Mouse (Mus musculus): ENCODE measurements around the gene Pcgf1. TPM values are rescaled to one million over a fixed set of nuclear protein-coding genes. Genes with fewer than 3 reads are reported as not detected.

The Pcgf1 gene
- polyA plus RNA-seq, 1 experiment from 2014 or later = 46.5 TPM

GRCm38 (mm10) chr6:83118825-83119733 lies 41.4 kb downstream of the Pcgf1 start:
- no peak overlapping the region; the same call in 1 of the 2 replicates for H3K9ac ChIP-seq (replicated peaks; ENCODE audit: low read depth, low read length)
- H3K27me3 ChIP-seq (replicated peaks; ENCODE audit: control insufficient read depth, insufficient read depth, low read length) = no peaks in the 10 kb centered on the region
- WGBS = 83% methylated on average over 14 of the region's 14 CpGs
- H3K9me3 ChIP-seq (ENCODE audit: control insufficient read depth, low read length) = no peaks in the 10 kb centered on the region
- peaks cover 13% of the 10 kb centered on the region; the same call in 1 of the 2 replicates for H3K36me3 ChIP-seq (ENCODE audit: control insufficient read depth, insufficient read depth)
- H3K4me3 ChIP-seq (replicated peaks; ENCODE audit: low read length) = no peak overlapping the region
- peaks cover 54% of the 10 kb centered on the region for H3K4me1 ChIP-seq (replicated peaks; ENCODE audit: control insufficient read depth, insufficient read depth, low read length)
- ATAC-seq = no peak
- no peak overlapping the region; the same call in 1 of the 2 replicates for H3K4me2 ChIP-seq (ENCODE audit: low read length)
- no peak overlapping the region for H3K27ac ChIP-seq (ENCODE audit: low read length)

GRCm38 (mm10) chr6:83119734-83120051 lies 42.0 kb downstream of the Pcgf1 start:
- no peaks in the 10 kb centered on the region for H3K27me3 ChIP-seq (replicated peaks; ENCODE audit: control insufficient read depth, insufficient read depth, low read length)
- H3K4me2 ChIP-seq (ENCODE audit: low read length) = peak overlapping the region; percentile 79
- H3K9ac ChIP-seq (replicated peaks; ENCODE audit: low read depth, low read length) = peak overlapping the region; percentile 97
- no peaks in the 10 kb centered on the region for H3K9me3 ChIP-seq (ENCODE audit: control insufficient read depth, low read length)
- H3K4me1 ChIP-seq (replicated peaks; ENCODE audit: control insufficient read depth, insufficient read depth, low read length) = peaks cover 55% of the 10 kb centered on the region
- no peak for ATAC-seq
- 86% methylated on average over 7 of the region's 7 CpGs for WGBS
- no peak overlapping the region for H3K27ac ChIP-seq (ENCODE audit: low read length)
- H3K4me3 ChIP-seq (replicated peaks; ENCODE audit: low read length) = no peak overlapping the region
- peaks cover 13% of the 10 kb centered on the region; the same call in 1 of the 2 replicates for H3K36me3 ChIP-seq (ENCODE audit: control insufficient read depth, insufficient read depth)

- H3K36me3 ChIP-seq (ENCODE audit: control insufficient read depth, insufficient read depth) = peaks cover 13% of the 10 kb centered on the region; the same call in 1 of the 2 replicates
- H3K4me3 ChIP-seq (replicated peaks; ENCODE audit: low read length) = peak within 1 kb of the TSS; percentile 86
- H3K4me2 ChIP-seq (ENCODE audit: low read length) = peak within 1 kb of the TSS; percentile 98
- H3K4me1 ChIP-seq (replicated peaks; ENCODE audit: control insufficient read depth, insufficient read depth, low read length) = peaks cover 48% of the 10 kb centered on the region
- peak within 1 kb of the TSS; percentile 98 for H3K27ac ChIP-seq (ENCODE audit: low read length)
- H3K27me3 ChIP-seq (replicated peaks; ENCODE audit: control insufficient read depth, insufficient read depth, low read length) = no peaks in the 10 kb centered on the region
- ATAC-seq = peak; percentile 96
- H3K9ac ChIP-seq (replicated peaks; ENCODE audit: low read depth, low read length) = peak within 1 kb of the TSS; percentile 97
- under 1% methylated on average over 38 of the region's 38 CpGs for WGBS
- H3K9me3 ChIP-seq (ENCODE audit: control insufficient read depth, low read length) = no peaks in the 10 kb centered on the region
Observed at GRCm38 (mm10) chr6:83120930-83121862, 43.5 kb downstream of the Pcgf1 start, which contains the start of gene Wbp1. TSS of gene Wbp1 (minus strand) at chr6:83121559.

- Histone ChIP-seq H3K9ac (replicated peaks; ENCODE audit: low read depth, low read length) (peak overlapping the region; percentile 96), H3K27me3 (replicated peaks; ENCODE audit: control insufficient read depth, insufficient read depth, low read length) (no peaks in the 10 kb centered on the region), H3K4me3 (replicated peaks; ENCODE audit: low read length) (peak overlapping the region; percentile 86), H3K36me3 (ENCODE audit: control insufficient read depth, insufficient read depth) (peaks cover 9% of the 10 kb centered on the region; the same call in 1 of the 2 replicates), H3K27ac (ENCODE audit: low read length) (peak overlapping the region; percentile 98), H3K4me1 (replicated peaks; ENCODE audit: control insufficient read depth, insufficient read depth, low read length) (peaks cover 40% of the 10 kb centered on the region), H3K9me3 (ENCODE audit: control insufficient read depth, low read length) (no peaks in the 10 kb centered on the region), H3K4me2 (ENCODE audit: low read length) (peak overlapping the region; percentile 98)
- peak; percentile 49 for ATAC-seq
- 1% methylated on average over 52 of the region's 52 CpGs for WGBS
Observed at GRCm38 (mm10) chr6:83121863-83122710, 44.4 kb downstream of the Pcgf1 start.

- H3K27me3 ChIP-seq (replicated peaks; ENCODE audit: control insufficient read depth, insufficient read depth, low read length) = no peaks in the 10 kb centered on the region
- peaks cover 38% of the 10 kb centered on the region for H3K4me1 ChIP-seq (replicated peaks; ENCODE audit: control insufficient read depth, insufficient read depth, low read length)
- H3K36me3 ChIP-seq (ENCODE audit: control insufficient read depth, insufficient read depth) = peaks cover 7% of the 10 kb centered on the region; the same call in 1 of the 2 replicates
- H3K27ac ChIP-seq (ENCODE audit: low read length) = no peak overlapping the region
- H3K9ac ChIP-seq (replicated peaks; ENCODE audit: low read depth, low read length) = peak overlapping the region; percentile 1; the same call in 1 of the 2 replicates
- WGBS = 80% methylated on average over 5 of the region's 5 CpGs
- no peak overlapping the region for H3K4me3 ChIP-seq (replicated peaks; ENCODE audit: low read length)
- peak overlapping the region; percentile 98; the same call in 1 of the 2 replicates for H3K4me2 ChIP-seq (ENCODE audit: low read length)
- H3K9me3 ChIP-seq (ENCODE audit: control insufficient read depth, low read length) = no peaks in the 10 kb centered on the region
- no peak for ATAC-seq
Observed at GRCm38 (mm10) chr6:83122961-83123360, 45.3 kb downstream of the Pcgf1 start.

- Histone ChIP-seq H3K27ac (ENCODE audit: low read length) (peak overlapping the region; percentile 65), H3K4me2 (ENCODE audit: low read length) (peak overlapping the region; percentile 82), H3K9ac (replicated peaks; ENCODE audit: low read depth, low read length) (peak overlapping the region; percentile 75), H3K27me3 (replicated peaks; ENCODE audit: control insufficient read depth, insufficient read depth, low read length) (no peaks in the 10 kb centered on the region), H3K9me3 (ENCODE audit: control insufficient read depth, low read length) (no peaks in the 10 kb centered on the region), H3K36me3 (ENCODE audit: control insufficient read depth, insufficient read depth) (no peaks in the 10 kb centered on the region), H3K4me1 (replicated peaks; ENCODE audit: control insufficient read depth, insufficient read depth, low read length) (peaks cover 31% of the 10 kb centered on the region), H3K4me3 (replicated peaks; ENCODE audit: low read length) (peak overlapping the region; percentile 87)
- WGBS = under 1% methylated on average over 30 of the region's 30 CpGs
- peak; percentile 26 for ATAC-seq
Observed at GRCm38 (mm10) chr6:83124851-83125312, 47.2 kb downstream of the Pcgf1 start.

GRCm38 (mm10) chr6:83125331-83125730 lies 47.7 kb downstream of the Pcgf1 start, which contains the start of gene Ino80b:
TSS of gene Ino80b (minus strand) at chr6:83125431.
- no peak for ATAC-seq
- peak within 1 kb of the TSS; percentile 82 for H3K4me2 ChIP-seq (ENCODE audit: low read length)
- H3K9me3 ChIP-seq (ENCODE audit: control insufficient read depth, low read length) = no peaks in the 10 kb centered on the region
- peak within 1 kb of the TSS; percentile 75 for H3K9ac ChIP-seq (replicated peaks; ENCODE audit: low read depth, low read length)
- peaks cover 27% of the 10 kb centered on the region for H3K4me1 ChIP-seq (replicated peaks; ENCODE audit: control insufficient read depth, insufficient read depth, low read length)
- peak within 1 kb of the TSS; percentile 87 for H3K4me3 ChIP-seq (replicated peaks; ENCODE audit: low read length)
- WGBS = 16% methylated on average over 5 of the region's 5 CpGs
- no peaks in the 10 kb centered on the region for H3K27me3 ChIP-seq (replicated peaks; ENCODE audit: control insufficient read depth, insufficient read depth, low read length)
- H3K27ac ChIP-seq (ENCODE audit: low read length) = peak within 1 kb of the TSS; percentile 65
- H3K36me3 ChIP-seq (ENCODE audit: control insufficient read depth, insufficient read depth) = no peaks in the 10 kb centered on the region

GRCm38 (mm10) chr6:83127419-83127818 lies 49.8 kb downstream of the Pcgf1 start:
- Histone ChIP-seq H3K27me3 (replicated peaks; ENCODE audit: control insufficient read depth, insufficient read depth, low read length) (no peaks in the 10 kb centered on the region), H3K4me1 (replicated peaks; ENCODE audit: control insufficient read depth, insufficient read depth, low read length) (peaks cover 21% of the 10 kb centered on the region), H3K4me2 (ENCODE audit: low read length) (no peak overlapping the region), H3K27ac (ENCODE audit: low read length) (no peak overlapping the region), H3K9me3 (ENCODE audit: control insufficient read depth, low read length) (no peaks in the 10 kb centered on the region), H3K36me3 (ENCODE audit: control insufficient read depth, insufficient read depth) (no peaks in the 10 kb centered on the region), H3K4me3 (replicated peaks; ENCODE audit: low read length) (no peak overlapping the region), H3K9ac (replicated peaks; ENCODE audit: low read depth, low read length) (no peak overlapping the region)
- no peak for ATAC-seq
- 91% methylated on average over 5 of the region's 5 CpGs for WGBS
